Mouse (Mus musculus) embryonic facial prominence, embryonic 13.5 days (tissue): Measurements from ENCODE around the gene Trim7. TPM values are rescaled to one million over a fixed set of nuclear protein-coding genes. Genes with fewer than 3 reads are reported as not detected.

ENCODE experiments used
- ATAC-seq: fragments of 200-750 bp; cut with Nextera tagmentation; 2 replicates; pipeline ENCODE4 v1.8.0; 2017; ENCODE audit warnings: low read depth; ENCODE audit not compliant: insufficient number of reproducible peaks, insufficient read depth, low FRiP score, low TSS enrichment
- H3K27ac ChIP-seq: fragments of 300-500 bp; sonication (generic); 2 replicates; pipeline ENCODE4 v1.5.1; 2015; ENCODE audit warnings: moderate library complexity, mild to moderate bottlenecking, inconsistent platforms
- H3K27me3 ChIP-seq: fragments of 300-500 bp; sonication (generic); 2 replicates; pipeline ENCODE4 v1.6.1; 2015; ENCODE audit warnings: mild to moderate bottlenecking, inconsistent platforms
- H3K36me3 ChIP-seq: fragments of 300-500 bp; sonication (generic); 2 replicates; pipeline ENCODE4 v1.6.1; 2015; ENCODE audit warnings: mild to moderate bottlenecking, inconsistent platforms
- H3K4me1 ChIP-seq: fragments of 300-500 bp; sonication (generic); 2 replicates; pipeline ENCODE4 v1.6.1; 2015; ENCODE audit warnings: inconsistent platforms
- H3K4me2 ChIP-seq: fragments of 300-500 bp; sonication (generic); 2 replicates; pipeline ENCODE4 v1.6.1; 2015; ENCODE audit warnings: moderate library complexity, mild to moderate bottlenecking, inconsistent platforms
- H3K4me3 ChIP-seq: fragments of 300-500 bp; sonication (generic); 2 replicates; pipeline ENCODE4 v1.5.1; 2015; ENCODE audit warnings: mild to moderate bottlenecking, inconsistent platforms
- H3K9ac ChIP-seq: fragments of 300-500 bp; sonication (generic); 2 replicates; pipeline ENCODE4 v1.6.1; 2015; ENCODE audit warnings: mild to moderate bottlenecking, inconsistent platforms
- H3K9me3 ChIP-seq: fragments of 300-500 bp; sonication (generic); 2 replicates; pipeline ENCODE4 v1.6.1; 2016; ENCODE audit warnings: inconsistent platforms
- WGBS: fragments of 180-500 bp; shearing (Covaris S2); methylation state at CpG from one replicate; pipeline ENCODE4 v1.1.7; 2015; ENCODE audit warnings: mixed read lengths; 5-methylcytosine and 5-hydroxymethylcytosine counted together
- polyA plus RNA-seq: library from polyadenylated mRNA; unstranded; fragments of >200 nt; fragmentation: Nextera tagmentation; extraction: Ambion mirVana; gene quantifications from 2 replicates; pipeline ENCODE4 v1.2.1, GENCODE M21; 2015

The Trim7 gene
- polyA plus RNA-seq, 1 experiment from 2014 or later: 1.1 TPM

- peaks cover 10% of the 10 kb centered on the region for H3K27me3 ChIP-seq
- no peaks in the 10 kb centered on the region for H3K36me3 ChIP-seq
- no peaks in the 10 kb centered on the region for H3K9me3 ChIP-seq
- H3K27ac ChIP-seq: no peak overlapping the region
- H3K9ac ChIP-seq: no peak overlapping the region
- H3K4me3 ChIP-seq: no peak overlapping the region
- ATAC-seq: no peak
- H3K4me2 ChIP-seq: no peak overlapping the region
- 59% methylated on average over 1 of the region's 1 CpGs for WGBS
- peaks cover 11% of the 10 kb centered on the region for H3K4me1 ChIP-seq
These were observed 36.9 kb downstream of the Trim7 start for GRCm38 (mm10) chr11:48862784-48863319.

GRCm38 (mm10) chr11:48863808-48864207, 37.9 kb downstream of the Trim7 start:
- Histone ChIP-seq H3K9me3 (no peaks in the 10 kb centered on the region), H3K4me1 (0 out of 2 replicates have a peak, but pooled peaks cover 1% of the 10 kb centered on the region), H3K4me3 (no peak overlapping the region), H3K4me2 (no peak overlapping the region), H3K36me3 (no peaks in the 10 kb centered on the region), H3K9ac (no peak overlapping the region), H3K27ac (no peak overlapping the region), H3K27me3 (peaks cover 10% of the 10 kb centered on the region)
- ATAC-seq: no peak
- WGBS: 74% methylated on average over 3 of the region's 3 CpGs

DNA sequence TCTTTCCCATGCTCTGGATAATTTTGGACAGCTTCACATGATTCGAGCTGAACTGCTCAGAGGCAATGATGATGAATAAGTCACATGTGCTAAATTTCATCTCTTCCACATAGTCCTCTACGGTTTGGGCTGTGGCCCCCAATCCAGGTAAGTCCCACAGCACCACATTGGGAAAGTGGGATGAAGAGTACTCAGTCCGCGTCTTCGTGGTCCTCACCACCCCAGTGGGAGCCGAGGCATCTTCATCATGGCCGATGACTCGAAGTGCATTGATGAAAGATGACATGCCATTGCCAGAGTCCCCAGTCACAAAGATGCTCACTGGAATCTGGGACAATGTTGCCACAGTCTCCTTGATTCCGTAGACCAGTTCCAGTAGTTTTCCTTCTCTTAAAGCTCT, 40.5 kb downstream of the Trim7 start:
- Histone ChIP-seq H3K4me2 (no peak overlapping the region), H3K27ac (no peak overlapping the region), H3K9me3 (no peaks in the 10 kb centered on the region), H3K36me3 (no peaks in the 10 kb centered on the region), H3K27me3 (no peaks in the 10 kb centered on the region; the same call in 1 of the 2 replicates), H3K4me1 (peaks cover 6% of the 10 kb centered on the region; the same call in 1 of the 2 replicates), H3K9ac (no peak overlapping the region), H3K4me3 (no peak overlapping the region)
- no peak for ATAC-seq
- WGBS: 93% methylated on average over 9 of the region's 9 CpGs

DNA sequence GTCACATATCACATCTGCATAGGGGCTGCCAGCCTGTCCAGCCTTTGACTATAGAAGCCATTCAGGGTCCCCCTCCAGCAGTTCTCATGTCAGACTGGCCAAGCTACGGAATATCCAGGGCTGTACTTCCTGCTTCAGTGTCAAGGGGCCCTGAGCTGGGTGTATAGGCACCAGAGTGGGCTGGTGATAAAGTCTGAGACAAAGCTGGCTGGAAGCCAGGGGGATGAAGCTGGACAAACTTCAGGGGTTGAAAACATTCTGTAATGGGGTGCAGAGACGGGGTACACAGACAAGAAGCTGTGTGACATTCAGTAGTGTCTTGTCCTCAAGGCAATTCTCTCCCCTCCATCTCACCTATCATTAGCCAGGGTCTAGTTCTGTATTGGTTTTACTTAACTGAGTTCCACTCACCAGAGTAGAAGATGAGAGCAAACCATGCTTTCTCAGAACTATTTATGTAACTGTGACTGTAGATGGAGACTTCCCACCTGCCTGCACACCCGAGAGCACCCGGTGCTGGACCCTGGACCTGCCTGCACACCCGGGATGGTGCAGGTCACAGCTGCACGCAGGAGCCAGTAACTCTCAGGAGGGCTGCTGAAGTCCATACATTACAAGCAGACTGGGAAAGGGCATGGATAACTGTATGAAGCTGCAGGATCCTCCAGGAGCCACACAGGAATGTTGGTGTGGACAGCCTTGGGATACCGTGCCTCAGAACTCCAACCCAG, 43.6 kb downstream of the Trim7 start:
- Histone ChIP-seq H3K27me3 (peaks cover 12% of the 10 kb centered on the region), H3K9me3 (no peaks in the 10 kb centered on the region), H3K27ac (no peak overlapping the region), H3K4me3 (no peak overlapping the region), H3K36me3 (no peaks in the 10 kb centered on the region), H3K4me2 (peak overlapping the region; percentile 80; the same call in 1 of the 2 replicates), H3K4me1 (peaks cover 16% of the 10 kb centered on the region; the same call in 1 of the 2 replicates), H3K9ac (no peak overlapping the region)
- WGBS: 73% methylated on average over 7 of the region's 7 CpGs
- no peak for ATAC-seq

DNA sequence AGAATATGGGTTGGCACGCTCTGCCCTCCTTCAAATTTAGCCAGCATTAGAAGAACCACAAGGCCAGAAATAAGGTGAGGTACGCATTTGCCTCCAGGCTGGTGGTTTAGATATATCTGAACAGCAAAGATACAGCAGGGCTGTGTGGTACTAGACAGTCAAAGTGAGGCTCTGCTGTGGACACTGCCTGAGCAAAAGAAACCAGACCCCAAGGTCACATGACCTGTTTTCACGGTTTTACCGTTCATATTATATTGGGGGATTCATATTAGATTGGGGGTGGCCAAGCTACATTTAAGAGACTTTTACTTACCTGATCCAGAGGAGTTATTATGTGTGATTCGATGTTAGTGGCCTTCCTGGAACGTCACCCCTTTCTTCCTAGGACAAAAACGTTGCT, 44.8 kb downstream of the Trim7 start:
- Histone ChIP-seq H3K4me2 (peak overlapping the region; percentile 80), H3K27me3 (peaks cover 16% of the 10 kb centered on the region), H3K4me3 (peak overlapping the region; percentile 52), H3K27ac (peak overlapping the region; percentile 48; the same call in 1 of the 2 replicates), H3K9me3 (no peaks in the 10 kb centered on the region), H3K36me3 (no peaks in the 10 kb centered on the region), H3K4me1 (peaks cover 16% of the 10 kb centered on the region; the same call in 1 of the 2 replicates), H3K9ac (peak overlapping the region; percentile 76)
- WGBS: 33% methylated on average over 7 of the region's 7 CpGs
- ATAC-seq: no peak

- WGBS: under 1% methylated on average over 19 of the region's 19 CpGs
- Histone ChIP-seq H3K4me1 (peaks cover 16% of the 10 kb centered on the region; the same call in 1 of the 2 replicates), H3K9ac (peak within 1 kb of the TSS; percentile 76), H3K27ac (peak within 1 kb of the TSS; percentile 48), H3K27me3 (peaks cover 16% of the 10 kb centered on the region), H3K4me3 (peak within 1 kb of the TSS; percentile 52), H3K9me3 (no peaks in the 10 kb centered on the region), H3K36me3 (no peaks in the 10 kb centered on the region), H3K4me2 (peak within 1 kb of the TSS; percentile 80)
- ATAC-seq: 0 out of 2 replicates have a peak, but pooled peaks have one; percentile 48
These were observed 45.3 kb downstream of the Trim7 start, which contains the start of gene Irgm1 for GRCm38 (mm10) chr11:48871201-48871772. Gene Irgm1, minus strand, starts transcription at chr11:48871683.

DNA sequence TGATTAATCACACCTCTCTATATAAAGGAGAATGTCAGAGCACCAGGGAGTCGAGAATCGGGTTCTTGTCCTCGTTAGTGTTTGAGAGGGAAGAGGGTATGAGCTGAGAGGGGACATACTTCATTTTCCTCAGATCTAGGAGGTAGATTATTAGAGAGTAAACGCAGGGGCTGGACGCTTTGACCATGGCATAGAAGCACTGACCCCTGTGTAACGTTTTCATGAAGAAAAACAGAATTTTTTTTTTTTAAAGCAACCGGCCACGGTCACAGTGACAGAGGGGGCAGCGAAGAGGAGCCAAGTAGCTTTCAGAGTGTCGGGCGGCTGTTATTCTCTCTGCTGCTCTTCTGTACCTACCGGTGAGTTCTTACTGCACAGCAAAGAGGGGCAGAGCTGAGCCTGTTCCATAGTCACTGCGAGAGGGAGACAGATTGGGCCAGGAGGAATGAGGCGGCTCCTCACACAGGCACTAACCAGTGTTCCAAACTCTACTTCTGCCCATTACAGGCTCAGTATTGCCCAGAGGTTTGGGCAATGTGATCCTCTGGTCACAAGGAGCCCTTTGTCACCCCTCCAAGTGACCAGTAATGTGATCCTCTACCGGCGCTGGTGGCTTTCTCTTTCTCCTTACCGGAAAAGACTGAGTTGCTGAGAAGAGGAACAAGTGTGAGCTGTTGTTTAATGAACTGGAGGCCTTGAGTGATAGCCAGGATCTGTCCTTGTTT, 46.0 kb downstream of the Trim7 start:
- Histone ChIP-seq H3K36me3 (no peaks in the 10 kb centered on the region), H3K9ac (peak overlapping the region; percentile 76), H3K4me1 (peaks cover 16% of the 10 kb centered on the region; the same call in 1 of the 2 replicates), H3K9me3 (no peaks in the 10 kb centered on the region), H3K27me3 (peaks cover 16% of the 10 kb centered on the region), H3K27ac (no peak overlapping the region), H3K4me2 (peak overlapping the region; percentile 80), H3K4me3 (peak overlapping the region; percentile 52)
- no peak; the same call in 1 of the 2 replicates for ATAC-seq
- WGBS: 4% methylated on average over 17 of the region's 17 CpGs

GRCm38 (mm10) chr11:48872695-48873300, 46.9 kb downstream of the Trim7 start:
- no peak overlapping the region for H3K4me3 ChIP-seq
- peak overlapping the region; percentile 80; the same call in 1 of the 2 replicates for H3K4me2 ChIP-seq
- WGBS: 77% methylated on average over 7 of the region's 7 CpGs
- H3K27me3 ChIP-seq: peaks cover 16% of the 10 kb centered on the region
- no peaks in the 10 kb centered on the region for H3K9me3 ChIP-seq
- H3K9ac ChIP-seq: no peak overlapping the region
- H3K27ac ChIP-seq: no peak overlapping the region
- peaks cover 16% of the 10 kb centered on the region; the same call in 1 of the 2 replicates for H3K4me1 ChIP-seq
- ATAC-seq: no peak
- H3K36me3 ChIP-seq: no peaks in the 10 kb centered on the region

DNA sequence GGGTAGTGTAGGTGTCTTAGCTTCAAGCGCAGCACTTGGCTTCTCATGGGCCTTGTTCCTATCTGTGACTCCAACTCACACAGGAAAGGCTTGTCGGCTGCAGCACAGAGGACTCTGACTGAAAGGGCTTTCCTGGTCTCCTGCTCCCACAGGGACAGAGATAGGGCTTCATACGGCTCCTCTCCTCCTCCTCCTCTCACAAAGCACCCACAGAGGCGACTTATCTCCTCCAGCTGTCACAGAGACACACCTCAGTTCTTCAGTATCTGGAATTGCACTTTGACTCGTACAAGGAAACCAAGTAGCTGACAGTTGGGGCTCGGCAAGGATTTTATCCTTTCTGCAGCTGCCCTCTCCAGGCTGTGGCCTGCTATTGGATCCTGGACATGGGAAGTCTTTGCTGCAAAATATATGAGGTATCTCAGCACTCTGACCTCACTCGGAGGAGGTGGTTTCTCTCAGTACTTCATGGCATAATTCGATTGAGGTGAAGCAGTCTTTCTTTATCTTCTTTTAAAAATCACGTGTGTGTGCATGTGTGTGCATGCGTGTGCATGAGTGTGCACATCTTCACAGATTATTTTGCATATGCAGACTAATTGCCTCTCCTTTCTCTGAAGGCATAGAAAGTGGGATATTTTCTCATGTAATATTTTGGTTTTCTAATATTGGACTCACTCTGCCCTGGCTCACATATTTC, 47.8 kb downstream of the Trim7 start:
- 70% methylated on average over 10 of the region's 10 CpGs for WGBS
- peaks cover 16% of the 10 kb centered on the region; the same call in 1 of the 2 replicates for H3K4me1 ChIP-seq
- peaks cover 16% of the 10 kb centered on the region for H3K27me3 ChIP-seq

GRCm38 (mm10) chr11:48874465-48874864, 48.5 kb downstream of the Trim7 start:
- Histone ChIP-seq H3K36me3 (no peaks in the 10 kb centered on the region), H3K4me2 (no peak overlapping the region), H3K9me3 (no peaks in the 10 kb centered on the region), H3K9ac (no peak overlapping the region), H3K27ac (no peak overlapping the region), H3K4me3 (no peak overlapping the region), H3K4me1 (peaks cover 16% of the 10 kb centered on the region; the same call in 1 of the 2 replicates), H3K27me3 (peaks cover 16% of the 10 kb centered on the region)
- 2% methylated on average over 4 of the region's 4 CpGs for WGBS
- ATAC-seq: no peak

More for the DNA sequence above, 47.8 kb downstream of the Trim7 start:
- no peak overlapping the region for H3K4me2 ChIP-seq
- H3K4me3 ChIP-seq: no peak overlapping the region
- H3K9ac ChIP-seq: no peak overlapping the region
- no peaks in the 10 kb centered on the region for H3K36me3 ChIP-seq
- ATAC-seq: no peak
- no peak overlapping the region for H3K27ac ChIP-seq
- H3K9me3 ChIP-seq: no peaks in the 10 kb centered on the region
